Mouse (Mus musculus): Measurements from ENCODE around the gene Anxa11. TPM values are rescaled to one million over a fixed set of nuclear protein-coding genes. Genes with fewer than 3 reads are reported as not detected.

The Anxa11 gene
- polyA plus RNA-seq, 1 experiment from 2014 or later = 3.6 TPM

GRCm38 (mm10) chr14:25816416-25816815, 25.5 kb upstream of the Anxa11 start:
- no peak overlapping the region for H3K9ac ChIP-seq
- 11% methylated on average over 9 of the region's 9 CpGs for WGBS
- H3K4me3 ChIP-seq = no peak overlapping the region
- no peak overlapping the region for H3K4me2 ChIP-seq (replicated peaks)
- no peak overlapping the region for H3K27ac ChIP-seq
- no peak for ATAC-seq (ENCODE audit: low FRiP score, low read depth)
- H3K27me3 ChIP-seq (replicated peaks) = no peaks in the 10 kb centered on the region
- no peaks in the 10 kb centered on the region for H3K36me3 ChIP-seq
- 0 out of 2 replicates have a peak, but pooled peaks cover 5% of the 10 kb centered on the region for H3K4me1 ChIP-seq
- no peaks in the 10 kb centered on the region for H3K9me3 ChIP-seq

DNA sequence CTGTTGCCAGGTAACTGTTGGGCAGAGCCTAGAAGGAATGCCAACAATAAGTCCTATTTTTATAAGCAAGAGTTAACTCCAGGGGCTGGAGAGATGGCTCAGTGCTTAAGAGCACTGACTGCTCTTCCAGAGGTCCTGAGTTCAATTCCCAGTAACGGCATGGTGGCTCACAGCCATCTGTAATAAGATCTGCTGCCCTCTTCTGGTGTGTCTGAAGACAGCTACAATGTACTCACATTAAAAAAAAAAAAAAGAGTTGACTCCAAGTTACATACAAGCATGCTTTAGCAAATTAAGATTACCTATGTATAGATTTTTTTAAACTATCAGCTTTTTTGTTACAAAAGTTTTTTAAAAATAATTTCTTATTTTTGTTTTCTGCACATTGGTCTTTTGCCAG, 19.4 kb upstream of the Anxa11 start:
- 78% methylated on average over 1 of the region's 1 CpGs for WGBS
- H3K27ac ChIP-seq = no peak overlapping the region
- no peak overlapping the region for H3K4me3 ChIP-seq
- H3K36me3 ChIP-seq = no peaks in the 10 kb centered on the region
- ATAC-seq (ENCODE audit: low FRiP score, low read depth) = no peak
- no peaks in the 10 kb centered on the region for H3K27me3 ChIP-seq (replicated peaks)
- no peak overlapping the region for H3K4me2 ChIP-seq (replicated peaks)
- H3K9me3 ChIP-seq = no peaks in the 10 kb centered on the region
- H3K4me1 ChIP-seq = no peaks in the 10 kb centered on the region
- H3K9ac ChIP-seq = no peak overlapping the region

DNA sequence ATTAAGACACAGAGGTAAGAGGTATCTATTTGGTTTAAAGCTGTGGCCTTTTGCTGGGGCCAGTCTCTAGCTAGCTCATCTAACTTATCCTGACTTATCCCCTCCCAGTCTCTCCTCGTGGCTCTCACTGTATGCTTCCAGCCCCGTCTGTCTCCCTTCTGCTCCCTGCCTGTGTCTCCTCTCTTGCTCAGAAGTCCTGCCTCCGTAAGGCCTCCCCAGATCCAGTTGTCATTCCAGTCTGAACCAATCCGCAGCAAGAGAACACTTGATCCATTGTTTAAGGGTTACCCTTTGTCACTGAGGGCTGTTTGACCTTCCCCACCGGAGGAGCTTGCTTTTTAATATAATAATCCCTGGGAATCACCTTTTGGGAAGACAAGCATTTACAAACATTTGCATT, 17.0 kb upstream of the Anxa11 start:
- Histone ChIP-seq H3K27ac (no peak overlapping the region), H3K4me2 (replicated peaks) (no peak overlapping the region), H3K36me3 (no peaks in the 10 kb centered on the region), H3K9me3 (no peaks in the 10 kb centered on the region), H3K4me1 (no peaks in the 10 kb centered on the region), H3K4me3 (no peak overlapping the region), H3K9ac (no peak overlapping the region), H3K27me3 (replicated peaks) (no peaks in the 10 kb centered on the region)
- no peak for ATAC-seq (ENCODE audit: low FRiP score, low read depth)
- WGBS = 37% methylated on average over 5 of the region's 5 CpGs

DNA sequence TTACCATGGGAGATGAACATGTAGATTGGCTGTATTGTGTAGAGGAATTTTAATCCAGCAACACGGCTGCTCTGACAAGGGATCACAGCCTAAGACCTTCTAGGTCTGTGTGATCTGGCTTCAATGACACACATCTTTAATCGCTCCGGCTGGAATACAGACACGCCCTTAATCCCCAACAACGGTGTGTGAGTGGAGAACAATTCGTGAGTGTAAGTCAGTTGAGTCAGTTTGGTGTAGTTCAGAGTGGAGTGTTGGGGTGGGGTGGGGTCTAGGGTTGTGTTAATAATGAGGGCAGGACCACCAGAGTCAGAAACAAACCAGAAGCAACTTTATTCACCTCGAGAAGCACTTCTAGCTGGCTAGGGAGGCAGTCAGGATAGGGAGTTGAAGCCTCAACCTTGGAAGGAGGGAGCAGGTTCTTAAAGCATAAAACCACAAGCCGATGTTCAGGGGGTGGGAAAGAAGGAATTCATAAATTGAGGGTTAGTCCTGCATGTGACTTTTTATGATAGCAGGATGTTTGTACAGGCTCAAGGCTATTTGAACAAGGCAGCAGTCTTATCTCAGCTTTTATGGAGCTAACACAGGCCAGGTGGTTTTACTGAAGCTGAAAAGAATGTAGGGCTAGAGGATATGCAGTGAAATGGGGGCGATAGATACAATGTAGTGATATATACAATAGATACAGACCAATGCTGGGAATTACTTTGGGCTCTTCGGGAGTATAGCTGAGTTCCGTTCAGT, 15.9 kb upstream of the Anxa11 start:
- H3K9ac ChIP-seq = no peak overlapping the region
- H3K36me3 ChIP-seq = no peaks in the 10 kb centered on the region
- H3K4me2 ChIP-seq (replicated peaks) = no peak overlapping the region
- no peak overlapping the region for H3K4me3 ChIP-seq
- no peaks in the 10 kb centered on the region for H3K9me3 ChIP-seq
- no peak overlapping the region for H3K27ac ChIP-seq
- no peaks in the 10 kb centered on the region for H3K27me3 ChIP-seq (replicated peaks)
- no peak for ATAC-seq (ENCODE audit: low FRiP score, low read depth)
- 91% methylated on average over 11 of the region's 11 CpGs for WGBS
- H3K4me1 ChIP-seq = no peaks in the 10 kb centered on the region

GRCm38 (mm10) chr14:25826866-25827265, 15.1 kb upstream of the Anxa11 start:
- H3K4me2 ChIP-seq (replicated peaks) = no peak overlapping the region
- no peak overlapping the region for H3K27ac ChIP-seq
- no peaks in the 10 kb centered on the region for H3K9me3 ChIP-seq
- ATAC-seq (ENCODE audit: low FRiP score, low read depth) = no peak
- WGBS = 99% methylated on average over 2 of the region's 2 CpGs
- H3K36me3 ChIP-seq = no peaks in the 10 kb centered on the region
- H3K9ac ChIP-seq = no peak overlapping the region
- H3K27me3 ChIP-seq (replicated peaks) = no peaks in the 10 kb centered on the region
- H3K4me3 ChIP-seq = no peak overlapping the region
- no peaks in the 10 kb centered on the region for H3K4me1 ChIP-seq

DNA sequence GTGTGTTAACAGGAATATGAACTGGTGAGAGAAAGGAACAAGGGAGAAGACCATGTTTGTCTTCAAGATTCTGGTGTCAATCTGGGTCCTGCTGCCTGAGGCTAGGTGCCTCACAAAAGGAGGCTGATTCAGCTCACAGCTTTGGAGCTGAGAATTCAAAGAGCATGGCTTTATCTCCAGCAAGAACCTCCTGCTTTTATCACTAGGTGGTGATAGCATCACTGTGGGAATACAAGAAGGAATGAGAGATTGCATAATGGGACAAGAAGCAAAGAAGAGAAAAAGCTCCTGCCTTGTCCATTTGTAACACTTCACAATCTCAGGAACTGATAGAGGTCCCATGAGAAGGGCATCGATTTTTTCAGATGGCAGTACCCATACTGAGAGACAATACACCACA, 10.6 kb upstream of the Anxa11 start:
- Histone ChIP-seq H3K4me3 (no peak overlapping the region), H3K4me2 (replicated peaks) (no peak overlapping the region), H3K9ac (no peak overlapping the region), H3K36me3 (no peaks in the 10 kb centered on the region), H3K9me3 (no peaks in the 10 kb centered on the region), H3K4me1 (no peaks in the 10 kb centered on the region), H3K27ac (no peak overlapping the region), H3K27me3 (replicated peaks) (no peaks in the 10 kb centered on the region)
- 74% methylated on average over 1 of the region's 1 CpGs for WGBS
- ATAC-seq (ENCODE audit: low FRiP score, low read depth) = no peak

GRCm38 (mm10) chr14:25832301-25832700, 9.7 kb upstream of the Anxa11 start:
- Histone ChIP-seq H3K9me3 (no peaks in the 10 kb centered on the region), H3K27me3 (replicated peaks) (no peaks in the 10 kb centered on the region), H3K4me3 (no peak overlapping the region), H3K36me3 (no peaks in the 10 kb centered on the region), H3K9ac (no peak overlapping the region), H3K27ac (no peak overlapping the region), H3K4me1 (no peaks in the 10 kb centered on the region), H3K4me2 (replicated peaks) (no peak overlapping the region)
- 13% methylated on average over 14 of the region's 14 CpGs for WGBS
- ATAC-seq (ENCODE audit: low FRiP score, low read depth) = no peak

GRCm38 (mm10) chr14:25838411-25838810, 3.5 kb upstream of the Anxa11 start:
- Histone ChIP-seq H3K27ac (no peak overlapping the region), H3K4me3 (no peak overlapping the region), H3K4me1 (peaks cover 14% of the 10 kb centered on the region), H3K4me2 (replicated peaks) (no peak overlapping the region), H3K36me3 (no peaks in the 10 kb centered on the region), H3K27me3 (replicated peaks) (peaks cover 26% of the 10 kb centered on the region), H3K9ac (no peak overlapping the region), H3K9me3 (no peaks in the 10 kb centered on the region)
- ATAC-seq (ENCODE audit: low FRiP score, low read depth) = no peak
- WGBS = 65% methylated on average over 8 of the region's 8 CpGs

DNA sequence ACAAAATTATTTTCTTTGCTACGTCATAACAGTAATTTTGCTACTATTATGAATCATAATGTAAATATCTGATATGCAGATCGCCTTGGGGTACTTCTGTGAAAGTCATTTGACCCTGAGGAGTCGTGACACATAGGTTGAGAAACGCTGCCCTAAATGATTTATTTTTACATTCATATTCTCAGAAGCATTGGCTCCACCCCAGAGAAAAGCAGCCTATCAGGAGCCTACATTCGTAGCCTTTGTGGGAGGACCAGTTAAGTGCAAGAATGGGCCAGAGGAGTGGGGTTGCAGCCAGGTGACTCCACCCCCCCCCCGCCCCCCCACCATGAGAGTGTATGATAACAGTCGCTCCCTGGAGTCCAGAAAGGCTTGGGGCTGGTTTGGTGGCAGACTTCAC, 2.2 kb upstream of the Anxa11 start:
- no peak for ATAC-seq (ENCODE audit: low FRiP score, low read depth)
- no peak overlapping the region for H3K27ac ChIP-seq
- WGBS = 69% methylated on average over 7 of the region's 7 CpGs
- no peak overlapping the region for H3K9ac ChIP-seq
- H3K4me2 ChIP-seq (replicated peaks) = no peak overlapping the region
- H3K4me1 ChIP-seq = peaks cover 14% of the 10 kb centered on the region
- H3K4me3 ChIP-seq = no peak overlapping the region
- H3K27me3 ChIP-seq (replicated peaks) = peaks cover 33% of the 10 kb centered on the region
- H3K9me3 ChIP-seq = no peaks in the 10 kb centered on the region
- no peaks in the 10 kb centered on the region for H3K36me3 ChIP-seq

GRCm38 (mm10) chr14:25840961-25841360, 995 bp upstream of the Anxa11 start:
- H3K4me2 ChIP-seq (replicated peaks) = no peak overlapping the region
- 6% methylated on average over 7 of the region's 7 CpGs for WGBS
- no peaks in the 10 kb centered on the region for H3K9me3 ChIP-seq
- H3K36me3 ChIP-seq = no peaks in the 10 kb centered on the region
- H3K27me3 ChIP-seq (replicated peaks) = peaks cover 33% of the 10 kb centered on the region
- no peak for ATAC-seq (ENCODE audit: low FRiP score, low read depth)
- H3K4me3 ChIP-seq = no peak overlapping the region
- H3K9ac ChIP-seq = no peak overlapping the region
- peaks cover 14% of the 10 kb centered on the region for H3K4me1 ChIP-seq
- H3K27ac ChIP-seq = no peak overlapping the region

- Histone ChIP-seq H3K4me3 (peak overlapping the region; percentile 48), H3K27ac (no peak overlapping the region), H3K9me3 (no peaks in the 10 kb centered on the region), H3K27me3 (replicated peaks) (peaks cover 33% of the 10 kb centered on the region), H3K9ac (no peak overlapping the region), H3K36me3 (no peaks in the 10 kb centered on the region), H3K4me2 (replicated peaks) (peak overlapping the region; percentile 97), H3K4me1 (peaks cover 14% of the 10 kb centered on the region)
- 3% methylated on average over 4 of the region's 4 CpGs for WGBS
- no peak for ATAC-seq (ENCODE audit: low FRiP score, low read depth)
These were observed 377 bp upstream of the Anxa11 start for GRCm38 (mm10) chr14:25841579-25841978.

DNA sequence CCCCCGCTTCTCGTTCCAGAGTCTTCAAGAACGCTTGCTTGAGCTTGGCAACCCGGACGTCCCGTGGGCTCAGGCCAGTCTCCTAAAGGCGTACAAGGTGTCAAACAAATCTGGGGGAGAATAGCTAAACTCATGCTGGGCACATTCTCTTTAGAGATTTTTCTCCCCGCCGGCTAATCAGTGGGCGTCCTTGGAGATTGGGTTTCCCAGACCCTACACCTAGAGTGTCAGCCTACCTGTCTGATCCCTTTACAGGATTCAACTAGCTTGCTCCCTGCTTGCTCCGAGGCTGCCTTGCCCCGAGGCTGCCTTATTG, 690 bp downstream of the Anxa11 start:
- peaks cover 33% of the 10 kb centered on the region for H3K27me3 ChIP-seq (replicated peaks)

DNA sequence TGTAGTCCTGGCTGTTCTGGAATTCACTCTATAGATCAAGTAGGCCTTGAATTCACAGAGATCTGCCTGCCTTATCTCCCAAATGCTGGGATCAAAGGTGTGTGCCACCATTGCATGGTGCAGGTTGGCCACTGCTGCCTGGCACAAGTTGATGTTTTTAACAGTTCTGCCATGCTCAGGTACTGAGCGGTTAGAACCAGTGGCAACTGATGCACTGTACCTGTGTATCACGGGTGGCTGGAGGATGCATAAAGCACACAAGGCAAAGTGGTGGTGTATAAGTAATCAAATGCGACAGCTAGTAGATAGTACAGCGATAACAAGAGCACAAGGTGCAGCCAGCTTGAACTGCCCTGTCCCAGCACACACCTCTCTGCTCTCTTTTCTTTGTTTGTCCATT, 2.4 kb downstream of the Anxa11 start:
- Histone ChIP-seq H3K4me3 (no peak overlapping the region), H3K4me1 (peaks cover 14% of the 10 kb centered on the region), H3K27ac (no peak overlapping the region), H3K36me3 (no peaks in the 10 kb centered on the region), H3K4me2 (replicated peaks) (no peak overlapping the region), H3K9me3 (no peaks in the 10 kb centered on the region), H3K9ac (no peak overlapping the region), H3K27me3 (replicated peaks) (peaks cover 33% of the 10 kb centered on the region)
- 95% methylated on average over 4 of the region's 4 CpGs for WGBS
- no peak for ATAC-seq (ENCODE audit: low FRiP score, low read depth)

More for the DNA sequence above, 690 bp downstream of the Anxa11 start:
- no peaks in the 10 kb centered on the region for H3K9me3 ChIP-seq
- 1% methylated on average over 12 of the region's 12 CpGs for WGBS
- peak overlapping the region; percentile 97 for H3K4me2 ChIP-seq (replicated peaks)
- ATAC-seq (ENCODE audit: low FRiP score, low read depth) = no peak
- peaks cover 14% of the 10 kb centered on the region for H3K4me1 ChIP-seq
- no peaks in the 10 kb centered on the region for H3K36me3 ChIP-seq
- 0 out of 2 replicates have a peak overlapping the region, but pooled peaks have one; percentile 44 for H3K9ac ChIP-seq
- H3K27ac ChIP-seq = no peak overlapping the region
- peak overlapping the region; percentile 48 for H3K4me3 ChIP-seq
